In the genomic region with DNA sequence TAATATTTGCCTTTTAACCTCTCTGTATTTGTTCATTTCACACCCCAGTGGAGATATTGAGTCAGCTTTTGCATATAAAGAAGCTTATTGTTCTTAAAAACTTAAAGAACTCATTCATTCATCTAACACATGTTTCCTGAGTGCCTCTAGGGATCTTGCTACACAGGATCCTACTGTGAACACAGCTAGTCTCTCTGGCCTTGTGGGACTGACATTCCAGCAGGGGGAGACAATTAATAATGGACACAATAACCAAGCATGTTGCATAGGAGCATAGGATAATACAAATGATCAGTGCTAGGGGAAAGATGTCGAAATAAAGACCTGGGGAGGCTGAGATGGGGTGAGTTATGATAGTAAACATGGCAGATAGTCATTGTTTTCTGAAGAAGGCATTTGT, we compare ENCODE assay signal across 18 mouse cellular contexts. TPM values are rescaled to one million over a fixed set of nuclear protein-coding genes. Genes with fewer than 3 reads are reported as not detected.
DNase-seq lines count a peak whose midpoint lies in the region; ATAC-seq and TF ChIP-seq lines count a peak whose summit lies in the region.
"Had no signal": no experiment of that assay in that cellular context is flagged by ENCODE, and none has a peak within 500 bp of the region (broad histone marks: within the 10 kb centered on the region; RNA-seq: fewer than 3 reads in every experiment).

No protein-coding gene starts in this region.

- no peak overlapping the region for H3K27ac ChIP-seq in hindbrain, postnatal 0 days
- H3K27ac ChIP-seq in hindbrain, embryonic 14.5 days: no peak overlapping the region
- no peak overlapping the region for H3K27ac ChIP-seq in lung, embryonic 14.5 days (ENCODE audit: low read depth)
- no peak overlapping the region for H3K27ac ChIP-seq in stomach, postnatal 0 days (replicated peaks)
- H3K27ac ChIP-seq: forebrain, embryonic 15.5 days; liver, embryonic 13.5 days; midbrain, embryonic 10.5 days; neural tube, embryonic 13.5 days had no signal

- peak; percentile 17 for TF ChIP-seq CTCF in hindbrain, postnatal 0 days (IDR thresholded peaks at IDR 0.05; ENCODE audit: low read depth)
- peak; percentile 51 for TF ChIP-seq CTCF in lung, embryonic 14.5 days (IDR thresholded peaks at IDR 0.05; ENCODE audit: low read depth)
- peak; percentile 54 for TF ChIP-seq CTCF in stomach, postnatal 0 days (IDR thresholded peaks at IDR 0.05; ENCODE audit: low read depth)

- peak; percentile 10 for DNase-seq in adrenal gland, adult 2 months
- DNase-seq in adrenal gland, postnatal 4 days (ENCODE audit: low spot score in 2 of 2): no peak
- DNase-seq in hindbrain, postnatal 0 days (ENCODE audit: low spot score): no peak
- DNase-seq in hindbrain, embryonic 14.5 days (ENCODE audit: low spot score): no peak
- peak; percentile 27 for DNase-seq in lung, embryonic 14.5 days
- no peak for DNase-seq in lung, postnatal 36 days
- no peak for DNase-seq in stomach, postnatal 0 days (ENCODE audit: low spot score)
- no peak for DNase-seq in cerebellum, adult 9-10 months
- DNase-seq: cerebellum, postnatal 10 days; kidney, adult 8-10 months; kidney, postnatal 4 days; liver, embryonic 13.5 days; right cerebral cortex, postnatal 14 days; thymus, postnatal 25 days had no signal

- H3K36me3 ChIP-seq in hindbrain, postnatal 0 days (ENCODE audit: insufficient read depth, low read length): no peaks in the 10 kb centered on the region
- no peaks in the 10 kb centered on the region for H3K36me3 ChIP-seq in hindbrain, embryonic 14.5 days (replicated peaks; ENCODE audit: control insufficient read depth, insufficient read depth)
- H3K36me3 ChIP-seq in lung, embryonic 14.5 days (ENCODE audit: insufficient read depth): no peaks in the 10 kb centered on the region
- H3K36me3 ChIP-seq in stomach, postnatal 0 days (ENCODE audit: control insufficient read depth, insufficient read depth, low read length): no peaks in the 10 kb centered on the region
- H3K36me3 ChIP-seq: forebrain, embryonic 15.5 days; liver, embryonic 13.5 days; midbrain, embryonic 10.5 days; neural tube, embryonic 13.5 days had no signal

- no peaks in the 10 kb centered on the region for H3K27me3 ChIP-seq in hindbrain, postnatal 0 days (ENCODE audit: insufficient read depth, low read length)
- no peaks in the 10 kb centered on the region for H3K27me3 ChIP-seq in hindbrain, embryonic 14.5 days (ENCODE audit: control insufficient read depth, insufficient read depth, low read length)
- no peaks in the 10 kb centered on the region for H3K27me3 ChIP-seq in lung, embryonic 14.5 days (ENCODE audit: insufficient read depth, low read length)
- H3K27me3 ChIP-seq in stomach, postnatal 0 days (ENCODE audit: control insufficient read depth, insufficient read depth, low read length): no peaks in the 10 kb centered on the region
- H3K27me3 ChIP-seq: forebrain, embryonic 15.5 days; liver, embryonic 13.5 days; neural tube, embryonic 13.5 days had no signal

- H3K9ac ChIP-seq in hindbrain, postnatal 0 days (replicated peaks; ENCODE audit: low read length): no peak overlapping the region
- no peak overlapping the region for H3K9ac ChIP-seq in hindbrain, embryonic 14.5 days
- H3K9ac ChIP-seq in lung, embryonic 14.5 days: no peak overlapping the region
- no peak overlapping the region for H3K9ac ChIP-seq in stomach, postnatal 0 days (ENCODE audit: low read length)
- H3K9ac ChIP-seq: forebrain, embryonic 15.5 days; liver, embryonic 13.5 days; neural tube, embryonic 13.5 days had no signal

- no peak for TF ChIP-seq EP300 in stomach, postnatal 0 days (optimal IDR thresholded peaks at IDR 0.05)

- H3K9me3 ChIP-seq in hindbrain, postnatal 0 days (ENCODE audit: low read length): no peaks in the 10 kb centered on the region
- no peaks in the 10 kb centered on the region for H3K9me3 ChIP-seq in hindbrain, embryonic 14.5 days (ENCODE audit: control insufficient read depth, low read length)
- H3K9me3 ChIP-seq in lung, embryonic 14.5 days (ENCODE audit: low read depth, low read length): no peaks in the 10 kb centered on the region
- H3K9me3 ChIP-seq in stomach, postnatal 0 days (ENCODE audit: control insufficient read depth, low read length): no peaks in the 10 kb centered on the region
- H3K9me3 ChIP-seq: forebrain, embryonic 15.5 days; liver, embryonic 13.5 days; midbrain, embryonic 10.5 days; neural tube, embryonic 13.5 days had no signal

- no peak overlapping the region for H3K4me3 ChIP-seq in hindbrain, postnatal 0 days (ENCODE audit: low read length)
- H3K4me3 ChIP-seq in hindbrain, embryonic 14.5 days (replicated peaks; ENCODE audit: low read length): no peak overlapping the region
- H3K4me3 ChIP-seq in lung, embryonic 14.5 days (ENCODE audit: low read depth, low read length): no peak overlapping the region
- H3K4me3 ChIP-seq in stomach, postnatal 0 days (ENCODE audit: low read depth, low read length): no peak overlapping the region
- H3K4me3 ChIP-seq: erythroblast, embryonic 14.5 days; forebrain, embryonic 15.5 days; liver, embryonic 13.5 days; midbrain, embryonic 10.5 days; neural tube, embryonic 13.5 days had no signal

- H3K4me1 ChIP-seq in hindbrain, postnatal 0 days (ENCODE audit: insufficient read depth, low read length): no peaks in the 10 kb centered on the region
- no peaks in the 10 kb centered on the region for H3K4me1 ChIP-seq in hindbrain, embryonic 14.5 days (replicated peaks; ENCODE audit: control insufficient read depth, insufficient read depth, low read length)
- 0 out of 2 replicates have a peak, but pooled peaks cover 3% of the 10 kb centered on the region for H3K4me1 ChIP-seq in lung, embryonic 14.5 days (ENCODE audit: insufficient read depth)
- H3K4me1 ChIP-seq in stomach, postnatal 0 days (replicated peaks; ENCODE audit: control insufficient read depth, insufficient read depth): no peaks in the 10 kb centered on the region
- H3K4me1 ChIP-seq: forebrain, embryonic 15.5 days; liver, embryonic 13.5 days; midbrain, embryonic 10.5 days; neural tube, embryonic 13.5 days had no signal

- ATAC-seq in hindbrain, postnatal 0 days: no peak
- ATAC-seq in hindbrain, embryonic 14.5 days (ENCODE audit: low FRiP score): no peak
- ATAC-seq in lung, embryonic 14.5 days (ENCODE audit: insufficient read depth): no peak
- ATAC-seq in stomach, postnatal 0 days (ENCODE audit: low FRiP score, low TSS enrichment): no peak
- ATAC-seq: forebrain, embryonic 15.5 days had no signal

- 47% methylated on average over 1 of the region's 1 CpGs for WGBS in hindbrain, postnatal 0 days
- WGBS in hindbrain, embryonic 14.5 days: 83% methylated on average over 1 of the region's 1 CpGs
- WGBS in lung, embryonic 14.5 days: 77% methylated on average over 1 of the region's 1 CpGs
- WGBS in stomach, postnatal 0 days: 76% methylated on average over 1 of the region's 1 CpGs

- no peak overlapping the region for H3K4me2 ChIP-seq in hindbrain, postnatal 0 days (ENCODE audit: low read depth, low read length)
- no peak overlapping the region for H3K4me2 ChIP-seq in hindbrain, embryonic 14.5 days (replicated peaks)
- no peak overlapping the region for H3K4me2 ChIP-seq in lung, embryonic 14.5 days
- no peak overlapping the region for H3K4me2 ChIP-seq in stomach, postnatal 0 days (replicated peaks; ENCODE audit: low read depth)
- H3K4me2 ChIP-seq: forebrain, embryonic 15.5 days; liver, embryonic 13.5 days; neural tube, embryonic 13.5 days had no signal

RNA-seq across cellular contexts. Expression of a gene that starts 22.1 kb away (rescaled TPM):
- total RNA-seq in adrenal gland, adult 2 months (2021): 10 to 100 TPM; 18.8 to 21.3 TPM
- 4.4 and 4.5 TPM in 2 replicates for polyA plus RNA-seq in adrenal gland, adult 2 months (2012; rRNA removed)
- 10 to 100 TPM; 30.7 to 34.8 TPM for total RNA-seq in adrenal gland, postnatal 4 days (2021)
- total RNA-seq in hindbrain, postnatal 0 days (2014; rRNA removed): 17.0 and 19.9 TPM in 2 replicates
- 3.6 and 3.9 TPM in 2 replicates for polyA plus RNA-seq in hindbrain, postnatal 0 days (2015; fragmentation: Nextera tagmentation; extraction: Ambion mirVana)
- polyA plus RNA-seq in hindbrain, embryonic 14.5 days (2014; fragmentation: Nextera tagmentation; extraction: Ambion mirVana): 5.4 and 5.5 TPM in 2 replicates
- 4.9 and 5.6 TPM in 2 replicates for polyA plus RNA-seq in lung, embryonic 14.5 days (2014; fragmentation: Nextera tagmentation; extraction: Ambion mirVana)
- polyA plus RNA-seq in stomach, postnatal 0 days (2015; fragmentation: Nextera tagmentation; extraction: Ambion mirVana): 1.2 and 1.5 TPM in 2 replicates

Comparison
In these comparisons a context has a peak if more than half of its experiments do, and no peak if none do; other contexts are left out.
1. DNase-seq: peak in adrenal gland, adult 2 months (single experiment) and lung, embryonic 14.5 days (single experiment); none in adrenal gland, postnatal 4 days (0 of 2), hindbrain, postnatal 0 days (single experiment), hindbrain, embryonic 14.5 days (single experiment), lung, postnatal 36 days (single experiment), stomach, postnatal 0 days (single experiment) and cerebellum, adult 9-10 months (single experiment).
2. Peak in every context shown above with its lines, with median percentiles within 50 percentile points of each other: CTCF ChIP-seq.